Mouse (Mus musculus): Measurements from ENCODE around the gene Mafk. TPM values are rescaled to one million over a fixed set of nuclear protein-coding genes. Genes with fewer than 3 reads are reported as not detected.

Mafk gene
- polyA plus RNA-seq, 1 experiment from 2014 or later = 12.5 TPM

- Histone ChIP-seq H3K27me3 (peaks cover 27% of the 10 kb centered on the region), H3K9ac (no peak overlapping the region), H3K36me3 (no peaks in the 10 kb centered on the region), H3K27ac (no peak overlapping the region), H3K9me3 (no peaks in the 10 kb centered on the region), H3K4me1 (peaks cover under 1% of the 10 kb centered on the region; the same call in 1 of the 2 replicates), H3K4me3 (no peak overlapping the region), H3K4me2 (no peak overlapping the region)
- WGBS = 56% methylated on average over 4 of the region's 4 CpGs
- ATAC-seq (ENCODE audit: insufficient number of reproducible peaks, low FRiP score, low TSS enrichment, low read depth) = no peak
Measured at GRCm38 (mm10) chr5:139809397-139809796, 18.1 kb downstream of the Mafk start.

DNA sequence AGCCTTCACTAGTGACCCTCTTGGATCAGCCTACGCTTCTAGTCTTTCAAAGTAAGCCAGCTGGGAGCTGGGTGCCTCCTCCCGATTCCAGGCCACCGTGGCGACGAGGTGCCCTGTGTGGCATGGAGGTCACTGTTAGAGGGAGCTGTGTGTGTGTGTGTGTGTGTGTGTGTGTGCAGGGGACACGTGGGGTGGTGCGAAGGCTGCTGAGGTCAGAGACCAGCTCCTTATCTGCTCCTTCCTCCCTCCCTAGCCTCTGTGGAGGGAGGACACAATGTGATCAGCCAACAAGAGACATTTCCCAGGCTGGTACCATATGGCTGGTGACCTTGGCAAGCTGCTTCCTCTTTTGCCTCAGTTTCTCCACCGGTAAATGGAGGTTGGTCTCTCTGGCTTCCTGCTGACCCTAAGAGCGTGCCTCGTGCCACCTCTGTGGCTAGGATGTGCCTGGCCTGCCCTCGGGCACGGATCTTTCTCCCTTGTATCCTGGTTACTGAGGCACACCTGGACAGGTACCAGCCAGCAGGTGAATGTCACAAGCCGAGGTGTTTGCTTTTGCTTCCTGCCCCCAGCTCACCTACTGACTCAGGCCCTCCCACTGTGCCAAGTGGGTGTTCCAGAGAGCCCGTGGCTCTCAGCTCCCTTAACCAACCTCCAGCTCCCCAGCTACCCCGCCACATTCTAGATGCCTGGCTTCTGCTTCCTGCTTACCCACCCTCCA is 20.5 kb downstream of the Mafk start:
- no peak overlapping the region for H3K9ac ChIP-seq
- H3K4me3 ChIP-seq = no peak overlapping the region
- no peak for ATAC-seq (ENCODE audit: insufficient number of reproducible peaks, low FRiP score, low TSS enrichment, low read depth)
- no peaks in the 10 kb centered on the region for H3K36me3 ChIP-seq
- H3K27ac ChIP-seq = no peak overlapping the region
- no peaks in the 10 kb centered on the region for H3K4me1 ChIP-seq
- peaks cover 39% of the 10 kb centered on the region for H3K27me3 ChIP-seq
- WGBS = 73% methylated on average over 15 of the region's 15 CpGs
- H3K4me2 ChIP-seq = no peak overlapping the region
- no peaks in the 10 kb centered on the region for H3K9me3 ChIP-seq

DNA sequence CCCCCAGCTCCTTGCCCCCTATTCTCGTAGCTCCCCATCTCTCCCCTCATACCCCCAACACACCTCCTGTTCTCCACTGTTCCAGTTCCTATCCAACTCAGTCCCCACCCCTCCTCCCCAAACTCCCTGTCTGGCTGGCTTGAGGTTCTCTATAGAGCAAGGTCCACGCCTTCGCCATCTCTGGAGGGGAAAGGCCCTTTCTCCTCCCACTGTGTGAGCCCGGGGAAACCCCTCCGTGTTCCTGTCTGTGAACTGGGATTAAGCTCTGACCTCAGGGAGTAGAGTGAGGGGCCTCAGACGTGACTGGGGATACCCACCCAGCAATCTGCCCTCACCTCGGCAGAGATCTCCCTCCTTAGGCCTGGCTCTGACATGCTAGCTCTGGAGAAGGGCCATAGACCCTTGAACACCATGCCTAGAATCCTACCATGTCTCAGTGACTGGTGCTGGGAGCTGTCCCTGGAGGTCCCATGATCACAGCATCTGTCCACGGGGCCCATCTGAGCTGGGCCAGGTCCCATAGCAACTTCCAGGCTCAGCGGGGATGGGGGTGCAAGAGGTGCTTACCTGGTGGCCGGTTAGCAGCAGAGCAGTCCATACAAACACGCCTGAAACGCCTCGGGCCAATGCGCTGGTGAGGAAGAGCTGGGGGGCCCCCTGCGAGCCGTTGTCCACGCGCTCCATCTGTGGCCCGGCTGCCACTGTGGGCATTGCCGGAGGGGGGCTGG is 21.2 kb downstream of the Mafk start:
- Histone ChIP-seq H3K4me1 (no peaks in the 10 kb centered on the region), H3K4me2 (no peak overlapping the region), H3K9me3 (no peaks in the 10 kb centered on the region), H3K9ac (no peak overlapping the region), H3K27ac (no peak overlapping the region), H3K27me3 (peaks cover 39% of the 10 kb centered on the region), H3K4me3 (no peak overlapping the region), H3K36me3 (no peaks in the 10 kb centered on the region)
- no peak for ATAC-seq (ENCODE audit: insufficient number of reproducible peaks, low FRiP score, low TSS enrichment, low read depth)
- 66% methylated on average over 20 of the region's 20 CpGs for WGBS

- 32% methylated on average over 10 of the region's 10 CpGs for WGBS
- Histone ChIP-seq H3K4me3 (no peak overlapping the region), H3K4me2 (no peak overlapping the region), H3K4me1 (no peaks in the 10 kb centered on the region), H3K36me3 (no peaks in the 10 kb centered on the region), H3K27me3 (peaks cover 39% of the 10 kb centered on the region), H3K9me3 (no peaks in the 10 kb centered on the region), H3K9ac (no peak overlapping the region), H3K27ac (no peak overlapping the region)
- ATAC-seq (ENCODE audit: insufficient number of reproducible peaks, low FRiP score, low TSS enrichment, low read depth) = no peak
Measured at GRCm38 (mm10) chr5:139813126-139813490, 21.8 kb downstream of the Mafk start.

- 10% methylated on average over 13 of the region's 13 CpGs for WGBS
- no peak for ATAC-seq (ENCODE audit: insufficient number of reproducible peaks, low FRiP score, low TSS enrichment, low read depth)
- Histone ChIP-seq H3K4me1 (no peaks in the 10 kb centered on the region), H3K9me3 (no peaks in the 10 kb centered on the region), H3K27me3 (peaks cover 39% of the 10 kb centered on the region), H3K36me3 (no peaks in the 10 kb centered on the region), H3K4me3 (0 out of 2 replicates have a peak overlapping the region, but pooled peaks have one; percentile 9), H3K4me2 (no peak overlapping the region), H3K27ac (no peak overlapping the region), H3K9ac (no peak overlapping the region)
Measured at GRCm38 (mm10) chr5:139813963-139814381, 22.7 kb downstream of the Mafk start.

- peaks cover 39% of the 10 kb centered on the region for H3K27me3 ChIP-seq
- H3K4me1 ChIP-seq = no peaks in the 10 kb centered on the region
- no peak overlapping the region for H3K4me2 ChIP-seq
- H3K36me3 ChIP-seq = peaks cover 4% of the 10 kb centered on the region; the same call in 1 of the 2 replicates
- H3K27ac ChIP-seq = no peak overlapping the region
- no peak overlapping the region for H3K4me3 ChIP-seq
- H3K9ac ChIP-seq = no peak overlapping the region
- 73% methylated on average over 6 of the region's 6 CpGs for WGBS
- H3K9me3 ChIP-seq = no peaks in the 10 kb centered on the region
- no peak for ATAC-seq (ENCODE audit: insufficient number of reproducible peaks, low FRiP score, low TSS enrichment, low read depth)
Measured at GRCm38 (mm10) chr5:139815964-139816363, 24.7 kb downstream of the Mafk start.

DNA sequence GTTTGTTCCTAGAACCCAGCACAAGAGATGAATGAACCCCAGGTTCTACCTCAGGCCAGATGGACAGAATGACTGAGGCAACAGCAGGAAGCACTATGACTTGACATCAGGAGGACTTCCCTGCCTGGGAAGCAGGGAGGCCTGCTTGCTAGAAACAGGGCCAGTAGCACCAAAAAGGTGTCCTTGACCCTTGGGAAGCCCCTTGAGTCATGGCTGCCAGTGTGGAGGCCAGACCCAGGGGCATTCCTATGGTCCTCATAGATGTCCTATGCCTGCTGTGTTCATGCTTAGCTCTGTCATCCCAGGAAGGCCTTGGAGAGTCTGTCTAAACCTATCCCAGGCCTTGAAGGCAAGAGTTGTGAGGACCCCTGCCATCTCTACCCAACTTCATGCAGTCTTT is 25.1 kb downstream of the Mafk start:
- H3K27me3 ChIP-seq = peaks cover 39% of the 10 kb centered on the region

DNA sequence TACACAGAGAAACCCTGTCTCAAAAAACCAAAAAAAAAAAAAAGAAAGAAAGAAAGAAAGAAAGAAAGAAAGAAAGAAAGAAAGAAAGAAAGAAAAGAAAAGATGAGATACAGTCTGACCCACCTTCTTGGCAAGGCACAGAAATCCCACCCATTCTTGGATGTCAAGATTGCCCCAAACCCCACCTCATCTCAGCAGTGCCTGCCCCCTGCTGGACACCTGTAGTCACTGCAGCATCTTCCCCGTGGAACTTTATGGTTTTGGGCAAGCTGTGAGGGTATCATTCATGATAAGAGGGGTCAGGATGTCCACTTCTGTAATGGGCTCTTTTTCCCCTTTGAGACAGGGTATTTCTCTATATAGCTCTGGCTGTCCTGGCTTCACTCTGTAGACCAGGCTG is 26.0 kb downstream of the Mafk start:
- no peak for ATAC-seq (ENCODE audit: insufficient number of reproducible peaks, low FRiP score, low TSS enrichment, low read depth)
- Histone ChIP-seq H3K4me2 (no peak overlapping the region), H3K27ac (no peak overlapping the region), H3K9ac (no peak overlapping the region), H3K27me3 (peaks cover 31% of the 10 kb centered on the region), H3K36me3 (peaks cover 14% of the 10 kb centered on the region), H3K4me3 (no peak overlapping the region), H3K4me1 (no peaks in the 10 kb centered on the region), H3K9me3 (no peaks in the 10 kb centered on the region)
- 5% methylated on average over 1 of the region's 1 CpGs for WGBS

More for the DNA sequence above, 25.1 kb downstream of the Mafk start:
- no peaks in the 10 kb centered on the region for H3K4me1 ChIP-seq
- peaks cover 8% of the 10 kb centered on the region for H3K36me3 ChIP-seq
- no peak overlapping the region for H3K4me3 ChIP-seq
- no peak for ATAC-seq (ENCODE audit: insufficient number of reproducible peaks, low FRiP score, low TSS enrichment, low read depth)
- no peaks in the 10 kb centered on the region for H3K9me3 ChIP-seq
- no peak overlapping the region for H3K9ac ChIP-seq
- no peak overlapping the region for H3K27ac ChIP-seq
- no peak overlapping the region for H3K4me2 ChIP-seq

DNA sequence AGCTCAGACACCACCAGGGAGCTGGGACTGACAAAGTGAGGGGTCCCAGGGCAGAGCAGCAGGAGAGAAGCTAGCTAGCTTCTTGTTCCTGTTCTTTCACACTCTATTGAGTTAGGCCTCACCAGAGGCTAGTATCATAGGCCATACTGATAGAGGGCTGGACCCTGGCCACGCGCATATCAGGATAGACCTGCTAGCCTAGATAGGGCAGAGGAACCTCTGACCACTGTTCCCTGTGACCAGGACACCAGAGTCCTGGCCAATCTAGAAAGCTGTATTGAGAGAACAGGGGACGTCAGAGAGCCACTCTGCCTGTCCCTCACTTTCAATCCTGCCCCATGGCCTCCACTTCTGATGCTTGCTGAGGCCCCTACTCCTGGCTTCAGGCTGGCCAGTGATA is 26.7 kb downstream of the Mafk start:
- ATAC-seq (ENCODE audit: insufficient number of reproducible peaks, low FRiP score, low TSS enrichment, low read depth) = no peak
- no peak overlapping the region for H3K9ac ChIP-seq
- H3K36me3 ChIP-seq = peaks cover 22% of the 10 kb centered on the region
- 84% methylated on average over 3 of the region's 3 CpGs for WGBS
- no peak overlapping the region for H3K4me2 ChIP-seq
- H3K4me1 ChIP-seq = no peaks in the 10 kb centered on the region
- peaks cover 24% of the 10 kb centered on the region for H3K27me3 ChIP-seq
- no peak overlapping the region for H3K4me3 ChIP-seq
- H3K9me3 ChIP-seq = no peaks in the 10 kb centered on the region
- H3K27ac ChIP-seq = no peak overlapping the region

DNA sequence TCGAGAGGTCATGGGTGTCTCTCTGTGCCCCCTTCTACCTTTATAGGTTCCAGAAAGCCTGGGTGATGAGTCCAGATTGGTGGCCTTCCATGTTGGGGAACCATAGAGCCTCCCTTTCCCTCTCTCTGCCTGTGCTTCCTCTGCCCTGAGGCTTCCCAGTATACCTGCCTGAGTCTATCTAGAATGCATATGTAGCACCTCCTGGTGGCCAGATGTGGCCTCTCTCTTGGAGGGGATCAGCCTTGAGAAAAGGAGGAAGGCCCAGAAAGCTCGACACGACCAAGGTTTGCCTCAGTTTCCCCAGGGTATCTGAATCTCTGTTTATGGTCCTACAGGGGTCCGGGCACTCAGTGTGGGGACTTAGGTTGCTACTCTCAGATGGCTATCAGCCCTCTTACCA is 27.5 kb downstream of the Mafk start:
- Histone ChIP-seq H3K4me2 (no peak overlapping the region), H3K4me1 (no peaks in the 10 kb centered on the region)
- ATAC-seq (ENCODE audit: insufficient number of reproducible peaks, low FRiP score, low TSS enrichment, low read depth) = no peak

DNA sequence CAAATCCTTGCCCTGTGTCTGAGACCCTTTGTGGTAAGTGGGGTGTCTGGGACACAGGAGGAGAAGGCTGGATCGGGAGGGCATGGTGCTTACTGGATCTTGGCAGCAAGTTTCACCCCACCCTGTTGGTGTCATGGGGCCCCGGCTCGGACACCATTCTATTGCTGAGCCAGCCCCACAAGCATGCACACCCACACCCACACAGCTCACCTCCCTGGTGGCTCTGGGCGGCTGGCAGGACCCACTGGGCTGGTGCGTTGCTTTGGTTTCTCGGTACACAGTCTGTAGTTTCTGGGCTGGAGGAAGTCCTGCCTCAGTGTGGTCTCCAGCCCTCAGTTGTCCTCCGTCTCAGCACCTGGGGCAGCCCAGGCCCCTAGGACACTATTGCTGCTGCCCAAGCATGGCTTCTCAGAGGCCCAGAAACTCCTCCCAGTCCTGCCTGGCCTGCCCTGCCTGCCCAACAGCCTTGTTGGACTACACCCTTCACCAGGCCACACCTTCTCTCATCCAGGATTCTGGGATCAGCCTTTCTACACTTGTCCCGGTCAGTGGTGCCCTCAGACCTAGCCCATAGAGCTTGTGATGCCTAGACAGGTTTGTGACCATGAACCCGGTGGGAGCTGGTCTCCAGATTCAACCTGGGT is 28.3 kb downstream of the Mafk start, which contains the start of gene Tmem184a:
Gene Tmem184a, minus strand, starts transcription at position 380 of the 644 bp plus-strand sequence.
- Histone ChIP-seq H3K9me3 (no peaks in the 10 kb centered on the region), H3K9ac (no peak within 1 kb of the TSS), H3K36me3 (peaks cover 34% of the 10 kb centered on the region), H3K4me3 (no peak within 1 kb of the TSS), H3K4me2 (0 out of 2 replicates have a peak within 1 kb of the TSS, but pooled peaks have one; percentile 4), H3K4me1 (no peaks in the 10 kb centered on the region), H3K27ac (peak within 1 kb of the TSS; percentile 35; the same call in 1 of the 2 replicates), H3K27me3 (peaks cover 9% of the 10 kb centered on the region; the same call in 1 of the 2 replicates)
- no peak for ATAC-seq (ENCODE audit: insufficient number of reproducible peaks, low FRiP score, low TSS enrichment, low read depth)
- WGBS = 83% methylated on average over 9 of the region's 9 CpGs

More for the DNA sequence above, 27.5 kb downstream of the Mafk start:
- Histone ChIP-seq H3K27ac (no peak overlapping the region), H3K9me3 (no peaks in the 10 kb centered on the region), H3K36me3 (peaks cover 29% of the 10 kb centered on the region), H3K9ac (no peak overlapping the region), H3K4me3 (no peak overlapping the region), H3K27me3 (peaks cover 18% of the 10 kb centered on the region)
- 45% methylated on average over 4 of the region's 4 CpGs for WGBS

Data from limb, embryonic 15.5 days (tissue).